16 mouse cellular contexts compared by ENCODE assay signal in genomic region chr2:142694936-142695331, GRCm38 (mm10).
DNase-seq lines count a peak whose midpoint lies in the region; TF ChIP-seq lines count a peak whose summit lies in the region.
"Had no signal": no experiment of that assay in that cellular context is flagged by ENCODE, and none has a peak within 500 bp of the region (broad histone marks: within the 10 kb centered on the region; RNA-seq: fewer than 3 reads in every experiment).

No protein-coding gene starts in this region.

- TF ChIP-seq POLR2A in bone marrow macrophage, adult 2 months (IDR thresholded peaks at IDR 0.05; ENCODE audit: borderline replicate concordance, low read depth, low read length): no peak

- H3K4me1 ChIP-seq in bone marrow macrophage, adult 2 months (ENCODE audit: control insufficient read depth, insufficient read depth, low read length): peaks cover 48% of the 10 kb centered on the region
- H3K4me1 ChIP-seq: embryonic facial prominence, embryonic 13.5 days; embryonic facial prominence, embryonic 15.5 days; forebrain, embryonic 12.5 days had no signal

- TF ChIP-seq CTCF in bone marrow macrophage, adult 2 months (IDR thresholded peaks at IDR 0.05; ENCODE audit: low read depth, low read length): no peak

- peak overlapping the region; percentile 6 for H3K27ac ChIP-seq in bone marrow macrophage, adult 2 months (ENCODE audit: insufficient read depth, low read depth, low read length)
- H3K27ac ChIP-seq: embryonic facial prominence, embryonic 13.5 days; embryonic facial prominence, embryonic 15.5 days; forebrain, embryonic 10.5 days; forebrain, embryonic 12.5 days had no signal

- peak; percentile 28 to 34 for DNase-seq in cerebellum, adult 18-20 months
- no peak for DNase-seq in cerebellum, postnatal 25 days
- peak; percentile 32 for DNase-seq in cerebellum, adult 9-11 months
- DNase-seq in cerebellum, postnatal 36 days: no peak
- peak; percentile 59 for DNase-seq in brain, adult 2 months (ENCODE audit: low read depth, low spot score)
- DNase-seq in testis, postnatal 14 days (ENCODE audit: low spot score): no peak
- DNase-seq: adrenal gland, adult 2 months; adrenal gland, postnatal 10 days; adrenal gland, postnatal 25 days; embryo, embryonic 11 days had no signal

- no peak overlapping the region for H3K4me3 ChIP-seq in bone marrow macrophage, adult 2 months (ENCODE audit: insufficient read depth, low read length)
- H3K4me3 ChIP-seq: embryonic facial prominence, embryonic 13.5 days; embryonic facial prominence, embryonic 15.5 days; erythroblast, embryonic 14.5 days; forebrain, embryonic 10.5 days; forebrain, embryonic 12.5 days had no signal

Comparison
In these comparisons a context has a peak if more than half of its experiments do, and no peak if none do; other contexts are left out.
1. DNase-seq: peak in cerebellum, adult 18-20 months (2 of 2), cerebellum, adult 9-11 months (single experiment) and brain, adult 2 months (single experiment); none in cerebellum, postnatal 25 days (0 of 2), cerebellum, postnatal 36 days (0 of 2) and testis, postnatal 14 days (single experiment).